Mouse (Mus musculus) MN1 (cell line): Measurements from ENCODE around the gene Homer3.

Experiments used
- DNase-seq: peaks from one replicate; pipeline ENCODE4 v3.0.0-alpha.2; 2016; ENCODE audit warnings: low spot score

Homer3 gene

GRCm38 (mm10) chr8:70284421-70284820, 1.8 kb downstream of the Homer3 start:
- DNase-seq, result no peak

GRCm38 (mm10) chr8:70285304-70285703, 2.7 kb downstream of the Homer3 start:
- DNase-seq, result no peak

GRCm38 (mm10) chr8:70286737-70287136, 4.1 kb downstream of the Homer3 start:
- no peak for DNase-seq

GRCm38 (mm10) chr8:70293988-70294405, 11.4 kb downstream of the Homer3 start:
- DNase-seq, result peak; percentile 76

- DNase-seq, result no peak
These were observed 18.3 kb downstream of the Homer3 start for GRCm38 (mm10) chr8:70300881-70301280.

- DNase-seq, result peak; percentile 93
These were observed 19.8 kb downstream of the Homer3 start, which contains the start of the genes Ddx49 and Cope for GRCm38 (mm10) chr8:70302358-70302890. Ddx49 (minus strand) TSS chr8:70302489. Cope (plus strand) TSS chr8:70302518.

GRCm38 (mm10) chr8:70302901-70303300, 20.3 kb downstream of the Homer3 start:
- no peak for DNase-seq

GRCm38 (mm10) chr8:70309311-70309710, 26.7 kb downstream of the Homer3 start:
- peak; percentile 37 for DNase-seq

GRCm38 (mm10) chr8:70313399-70313798, 30.8 kb downstream of the Homer3 start:
- peak; percentile 93 for DNase-seq

GRCm38 (mm10) chr8:70315624-70316510, 33.2 kb downstream of the Homer3 start, which contains the start of gene Cers1:
Cers1 (plus strand) TSS chr8:70315775.
- peak; percentile 78 for DNase-seq

GRCm38 (mm10) chr8:70316511-70317504, 34.2 kb downstream of the Homer3 start:
- DNase-seq, result peak; percentile 92

- no peak for DNase-seq
These were observed 35.2 kb downstream of the Homer3 start for GRCm38 (mm10) chr8:70317872-70318271.

- DNase-seq, result no peak
These were observed 41.1 kb downstream of the Homer3 start for GRCm38 (mm10) chr8:70323716-70324115.

- no peak for DNase-seq
These were observed 44.9 kb downstream of the Homer3 start for GRCm38 (mm10) chr8:70327512-70327911.

GRCm38 (mm10) chr8:70329124-70329834, 46.7 kb downstream of the Homer3 start, which contains the start of gene Gdf1:
Gdf1 (plus strand) TSS chr8:70329817.
- no peak for DNase-seq

- no peak for DNase-seq
These were observed 47.5 kb downstream of the Homer3 start for GRCm38 (mm10) chr8:70329835-70330740.

GRCm38 (mm10) chr8:70330741-70331364, 48.2 kb downstream of the Homer3 start:
- DNase-seq, result no peak

GRCm38 (mm10) chr8:70331526-70331925, 48.9 kb downstream of the Homer3 start:
- DNase-seq, result no peak

- no peak for DNase-seq
These were observed 49.6 kb downstream of the Homer3 start for GRCm38 (mm10) chr8:70332070-70332877.
